Mouse (Mus musculus) neural tube, embryonic 15.5 days (tissue): ENCODE data around the gene Pmm2. TPM values are rescaled to one million over a fixed set of nuclear protein-coding genes. Genes with fewer than 3 reads are reported as not detected.

Source experiments
- ATAC-seq: fragments of 200-750 bp; cut with Nextera tagmentation; 2 replicates; pipeline ENCODE4 v1.8.0; 2017; ENCODE audit warnings: mild to moderate bottlenecking, moderate TSS enrichment, moderate library complexity; ENCODE audit not compliant: low FRiP score
- H3K27ac ChIP-seq: fragments of 300-500 bp; sonication (generic); replicated peaks from 2 replicates; pipeline ENCODE4 v1.5.1; 2015; ENCODE audit warnings: mild to moderate bottlenecking, inconsistent platforms
- H3K27me3 ChIP-seq: fragments of 300-500 bp; sonication (generic); replicated peaks from 2 replicates; pipeline ENCODE4 v1.6.1; 2015; ENCODE audit warnings: inconsistent platforms
- H3K36me3 ChIP-seq: fragments of 300-500 bp; sonication (generic); 2 replicates; pipeline ENCODE4 v1.6.1; 2015; ENCODE audit warnings: inconsistent platforms
- H3K4me1 ChIP-seq: fragments of 300-500 bp; sonication (generic); 2 replicates; pipeline ENCODE4 v1.6.1; 2015; ENCODE audit warnings: inconsistent platforms
- H3K4me2 ChIP-seq: fragments of 300-500 bp; sonication (generic); 2 replicates; pipeline ENCODE4 v1.6.1; 2015; ENCODE audit warnings: inconsistent platforms, mild to moderate bottlenecking, moderate library complexity
- H3K4me3 ChIP-seq: fragments of 300-500 bp; sonication (generic); replicated peaks from 2 replicates; pipeline ENCODE4 v1.5.1; 2015; ENCODE audit warnings: mild to moderate bottlenecking, inconsistent platforms
- H3K9ac ChIP-seq: fragments of 300-500 bp; sonication (generic); replicated peaks from 2 replicates; pipeline ENCODE4 v1.6.1; 2015; ENCODE audit warnings: mild to moderate bottlenecking, inconsistent platforms
- H3K9me3 ChIP-seq: fragments of 300-500 bp; sonication (generic); replicated peaks from 2 replicates; pipeline ENCODE4 v1.6.1; 2016; ENCODE audit warnings: inconsistent platforms
- WGBS: fragments of 180-500 bp; shearing (Covaris S2); methylation state at CpG from one replicate; pipeline ENCODE4 v1.1.7; 2015; ENCODE audit warnings: mixed read lengths; 5-methylcytosine and 5-hydroxymethylcytosine counted together
- polyA plus RNA-seq: library from polyadenylated mRNA; unstranded; fragments of >200 nt; fragmentation: Nextera tagmentation; extraction: Ambion mirVana; gene quantifications from 2 replicates; pipeline ENCODE4 v1.2.1, GENCODE M21; 2015

The Pmm2 gene
- polyA plus RNA-seq, 1 experiment from 2014 or later, result 38.2 TPM

GRCm38 (mm10) chr16:8671551-8672349 is 34.3 kb downstream of the Pmm2 start, which contains the start of gene Carhsp1:
Carhsp1 (minus strand) TSS chr16:8672155.
- Histone ChIP-seq H3K27me3 (no peaks in the 10 kb centered on the region), H3K4me1 (peaks cover 55% of the 10 kb centered on the region), H3K4me3 (peak within 1 kb of the TSS; percentile 93), H3K9me3 (no peaks in the 10 kb centered on the region), H3K36me3 (no peaks in the 10 kb centered on the region), H3K27ac (peak within 1 kb of the TSS; percentile 81), H3K9ac (peak within 1 kb of the TSS; percentile 80), H3K4me2 (peak within 1 kb of the TSS; percentile 88)
- peak; percentile 93 for ATAC-seq
- under 1% methylated on average over 67 of the region's 67 CpGs for WGBS

- peak overlapping the region; percentile 93 for H3K4me3 ChIP-seq
- H3K27ac ChIP-seq, result peak overlapping the region; percentile 81
- H3K27me3 ChIP-seq, result no peaks in the 10 kb centered on the region
- no peaks in the 10 kb centered on the region for H3K9me3 ChIP-seq
- WGBS, result under 1% methylated on average over 18 of the region's 18 CpGs
- peaks cover 49% of the 10 kb centered on the region for H3K4me1 ChIP-seq
- no peak for ATAC-seq
- H3K9ac ChIP-seq, result peak overlapping the region; percentile 80
- no peaks in the 10 kb centered on the region for H3K36me3 ChIP-seq
- peak overlapping the region; percentile 88 for H3K4me2 ChIP-seq
Measured at GRCm38 (mm10) chr16:8672350-8672687, 34.8 kb downstream of the Pmm2 start.

GRCm38 (mm10) chr16:8672811-8673210 is 35.3 kb downstream of the Pmm2 start:
- no peaks in the 10 kb centered on the region for H3K27me3 ChIP-seq
- 0 out of 2 replicates have a peak overlapping the region, but pooled peaks have one; percentile 81 for H3K27ac ChIP-seq
- peaks cover 44% of the 10 kb centered on the region for H3K4me1 ChIP-seq
- no peaks in the 10 kb centered on the region for H3K9me3 ChIP-seq
- no peaks in the 10 kb centered on the region for H3K36me3 ChIP-seq
- peak overlapping the region; percentile 88 for H3K4me2 ChIP-seq
- H3K9ac ChIP-seq, result 0 out of 2 replicates have a peak overlapping the region, but pooled peaks have one; percentile 80
- peak overlapping the region; percentile 93 for H3K4me3 ChIP-seq
- no peak for ATAC-seq

GRCm38 (mm10) chr16:8673343-8673742 is 35.9 kb downstream of the Pmm2 start:
- Histone ChIP-seq H3K27ac (no peak overlapping the region), H3K4me3 (no peak overlapping the region), H3K9ac (no peak overlapping the region), H3K27me3 (no peaks in the 10 kb centered on the region), H3K4me2 (no peak overlapping the region), H3K4me1 (peaks cover 39% of the 10 kb centered on the region), H3K36me3 (no peaks in the 10 kb centered on the region), H3K9me3 (no peaks in the 10 kb centered on the region)
- no peak for ATAC-seq
- WGBS, result 72% methylated on average over 6 of the region's 6 CpGs

GRCm38 (mm10) chr16:8674165-8674564 is 36.7 kb downstream of the Pmm2 start:
- Histone ChIP-seq H3K27ac (no peak overlapping the region), H3K9me3 (no peaks in the 10 kb centered on the region), H3K9ac (no peak overlapping the region), H3K4me3 (no peak overlapping the region), H3K36me3 (no peaks in the 10 kb centered on the region), H3K27me3 (no peaks in the 10 kb centered on the region), H3K4me1 (peaks cover 30% of the 10 kb centered on the region), H3K4me2 (peak overlapping the region; percentile 19; the same call in 1 of the 2 replicates)
- WGBS, result 5% methylated on average over 8 of the region's 8 CpGs
- no peak for ATAC-seq

- no peak for ATAC-seq
- peaks cover 16% of the 10 kb centered on the region for H3K4me1 ChIP-seq
- no peak overlapping the region for H3K4me3 ChIP-seq
- H3K4me2 ChIP-seq, result no peak overlapping the region
- 89% methylated on average over 8 of the region's 8 CpGs for WGBS
- H3K27ac ChIP-seq, result no peak overlapping the region
- H3K27me3 ChIP-seq, result no peaks in the 10 kb centered on the region
- no peaks in the 10 kb centered on the region for H3K36me3 ChIP-seq
- no peaks in the 10 kb centered on the region for H3K9me3 ChIP-seq
- H3K9ac ChIP-seq, result no peak overlapping the region
Measured at GRCm38 (mm10) chr16:8675559-8675958, 38.1 kb downstream of the Pmm2 start.

GRCm38 (mm10) chr16:8676228-8676627 is 38.8 kb downstream of the Pmm2 start:
- no peak overlapping the region for H3K27ac ChIP-seq
- no peak overlapping the region for H3K4me3 ChIP-seq
- ATAC-seq, result no peak
- H3K4me2 ChIP-seq, result no peak overlapping the region
- H3K36me3 ChIP-seq, result no peaks in the 10 kb centered on the region
- no peak overlapping the region for H3K9ac ChIP-seq
- H3K9me3 ChIP-seq, result no peaks in the 10 kb centered on the region
- H3K4me1 ChIP-seq, result peaks cover 10% of the 10 kb centered on the region
- WGBS, result 79% methylated on average over 2 of the region's 2 CpGs
- no peaks in the 10 kb centered on the region for H3K27me3 ChIP-seq

GRCm38 (mm10) chr16:8676800-8677199 is 39.3 kb downstream of the Pmm2 start:
- 55% methylated on average over 4 of the region's 4 CpGs for whole genome bisulfite sequencing
- no peak overlapping the region for H3K27ac ChIP-seq
- no peak overlapping the region for H3K4me3 ChIP-seq
- no peaks in the 10 kb centered on the region for H3K9me3 ChIP-seq
- H3K4me1 ChIP-seq, result peaks cover 7% of the 10 kb centered on the region
- no peak overlapping the region for H3K9ac ChIP-seq
- H3K4me2 ChIP-seq, result no peak overlapping the region
- H3K27me3 ChIP-seq, result no peaks in the 10 kb centered on the region
- ATAC-seq, result no peak
- H3K36me3 ChIP-seq, result no peaks in the 10 kb centered on the region

- no peak for ATAC-seq
- H3K9me3 ChIP-seq, result no peaks in the 10 kb centered on the region
- WGBS, result 50% methylated on average over 5 of the region's 5 CpGs
Measured at GRCm38 (mm10) chr16:8678035-8678434, 40.6 kb downstream of the Pmm2 start.

GRCm38 (mm10) chr16:8678676-8679075 is 41.2 kb downstream of the Pmm2 start:
- H3K9ac ChIP-seq, result no peak overlapping the region
- no peak overlapping the region for H3K4me3 ChIP-seq
- H3K4me1 ChIP-seq, result no peaks in the 10 kb centered on the region; the same call in 1 of the 2 replicates
- no peak overlapping the region for H3K4me2 ChIP-seq
- WGBS, result 78% methylated on average over 4 of the region's 4 CpGs
- no peaks in the 10 kb centered on the region for H3K36me3 ChIP-seq
- H3K27ac ChIP-seq, result no peak overlapping the region
- no peaks in the 10 kb centered on the region for H3K27me3 ChIP-seq
- no peaks in the 10 kb centered on the region for H3K9me3 ChIP-seq
- no peak for ATAC-seq

More at GRCm38 (mm10) chr16:8678035-8678434, 40.6 kb downstream of the Pmm2 start:
- Histone ChIP-seq H3K4me2 (no peak overlapping the region), H3K36me3 (no peaks in the 10 kb centered on the region), H3K9ac (no peak overlapping the region), H3K27me3 (no peaks in the 10 kb centered on the region), H3K27ac (no peak overlapping the region), H3K4me3 (no peak overlapping the region), H3K4me1 (no peaks in the 10 kb centered on the region; the same call in 1 of the 2 replicates)

- Histone ChIP-seq H3K4me2 (no peak overlapping the region), H3K9me3 (no peaks in the 10 kb centered on the region), H3K27me3 (no peaks in the 10 kb centered on the region), H3K27ac (no peak overlapping the region), H3K4me1 (no peaks in the 10 kb centered on the region), H3K36me3 (no peaks in the 10 kb centered on the region), H3K4me3 (no peak overlapping the region), H3K9ac (no peak overlapping the region)
- WGBS, result 90% methylated on average over 3 of the region's 3 CpGs
- ATAC-seq, result no peak
Measured at GRCm38 (mm10) chr16:8679780-8680179, 42.3 kb downstream of the Pmm2 start.

- no peaks in the 10 kb centered on the region for H3K9me3 ChIP-seq
- no peaks in the 10 kb centered on the region for H3K27me3 ChIP-seq
- no peak within 1 kb of the TSS for H3K4me2 ChIP-seq
- no peak within 1 kb of the TSS for H3K4me3 ChIP-seq
- no peaks in the 10 kb centered on the region for H3K36me3 ChIP-seq
- no peak within 1 kb of the TSS for H3K27ac ChIP-seq
- no peak for ATAC-seq
- 82% methylated on average over 5 of the region's 5 CpGs for WGBS
- H3K9ac ChIP-seq, result no peak within 1 kb of the TSS
- H3K4me1 ChIP-seq, result no peaks in the 10 kb centered on the region
Measured at GRCm38 (mm10) chr16:8680470-8680869, 43.0 kb downstream of the Pmm2 start, which contains the start of gene Gm5767. Gm5767 (plus strand) TSS chr16:8680770.
